Mouse (Mus musculus) erythroblast, embryonic 14.5 days (primary cell): ENCODE measurements around the gene Mpnd. TPM values are rescaled to one million over a fixed set of nuclear protein-coding genes. Genes with fewer than 3 reads are reported as not detected.

Source experiments
- H3K27me3 ChIP-seq: 2 replicates; pipeline ENCODE4 v1.6.1; 2012; ENCODE audit warnings: inconsistent platforms; ENCODE audit not compliant: control insufficient read depth
- H3K36me3 ChIP-seq: 2 replicates; pipeline ENCODE4 v1.6.1; 2012; ENCODE audit warnings: mild to moderate bottlenecking, inconsistent platforms; ENCODE audit not compliant: control insufficient read depth
- H3K4me1 ChIP-seq: 2 replicates; pipeline ENCODE4 v1.6.1; 2012; ENCODE audit warnings: inconsistent platforms; ENCODE audit not compliant: control insufficient read depth
- H3K4me3 ChIP-seq: replicated peaks from 2 replicates; pipeline ENCODE3; 2012; ENCODE audit warnings: moderate library complexity, mild to moderate bottlenecking, inconsistent platforms
- H3K9me3 ChIP-seq: 2 replicates; pipeline ENCODE4 v1.6.1; 2012; ENCODE audit warnings: low read length, inconsistent platforms, mixed read lengths; ENCODE audit not compliant: control insufficient read depth
- GATA1 ChIP-seq: IDR thresholded peaks from 2 replicates; pipeline ENCODE4 v1.6.1; 2012; ENCODE audit warnings: low read length, inconsistent platforms, mixed read lengths
- TAL1 ChIP-seq: IDR thresholded peaks from 3 replicates; pipeline ENCODE4 v1.6.1; 2012; ENCODE audit warnings: low read length, inconsistent platforms, mixed read lengths
- polyA plus RNA-seq: library from polyadenylated mRNA; stranded (reverse); fragments of >175 nt; gene quantifications from 2 replicates; pipeline ENCODE4 v1.2.3, GENCODE M21; 2012

The Mpnd gene
- polyA plus RNA-seq, 1 experiment = 1.1 TPM

DNA sequence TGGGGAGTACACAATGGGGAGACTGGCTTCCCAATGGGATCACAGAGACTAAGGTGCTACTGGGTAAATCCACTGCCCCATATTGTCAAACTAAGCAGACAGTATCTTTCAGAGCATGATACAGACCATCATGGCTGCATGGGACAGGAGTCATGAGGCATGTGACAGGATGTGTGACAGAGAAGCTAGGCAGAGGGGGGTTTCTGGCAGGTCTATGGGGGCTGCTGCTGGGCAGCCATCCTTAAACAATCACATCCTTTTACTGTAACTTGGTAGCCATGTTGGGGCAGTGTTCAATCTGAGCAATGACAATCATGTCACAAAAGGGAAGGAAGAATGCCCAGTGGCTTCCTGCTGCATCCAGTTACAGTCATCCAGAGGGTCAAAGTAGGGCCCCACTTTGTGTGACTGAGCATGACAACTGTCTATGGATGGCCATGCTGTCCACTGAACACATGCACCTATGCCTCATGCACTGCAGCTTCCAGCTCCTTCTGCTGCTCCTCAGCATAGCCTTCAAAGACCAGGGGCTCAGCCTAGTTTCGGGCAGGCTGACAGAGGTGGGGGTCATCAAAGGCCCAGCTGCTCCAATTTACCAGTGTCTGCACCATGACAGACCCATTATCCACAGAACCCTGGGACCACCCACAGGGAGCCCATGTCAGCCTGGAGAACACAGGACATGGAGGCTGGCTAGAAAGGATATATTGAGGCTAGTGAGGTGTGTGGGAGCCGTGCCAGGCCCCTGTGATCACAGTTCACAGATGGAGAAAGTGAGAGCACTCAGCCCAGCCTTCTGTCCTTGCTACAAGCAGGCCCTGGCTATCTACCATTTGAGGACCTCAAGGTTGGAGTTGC is 16.8 kb downstream of the Mpnd start:
- TF ChIP-seq TAL1 (no peak), GATA1 (no peak)
- peaks cover 96% of the 10 kb centered on the region for H3K36me3 ChIP-seq
- no peak overlapping the region for H3K4me3 ChIP-seq
- no peaks in the 10 kb centered on the region for H3K9me3 ChIP-seq
- peaks cover 16% of the 10 kb centered on the region for H3K4me1 ChIP-seq
- no peaks in the 10 kb centered on the region for H3K27me3 ChIP-seq

DNA sequence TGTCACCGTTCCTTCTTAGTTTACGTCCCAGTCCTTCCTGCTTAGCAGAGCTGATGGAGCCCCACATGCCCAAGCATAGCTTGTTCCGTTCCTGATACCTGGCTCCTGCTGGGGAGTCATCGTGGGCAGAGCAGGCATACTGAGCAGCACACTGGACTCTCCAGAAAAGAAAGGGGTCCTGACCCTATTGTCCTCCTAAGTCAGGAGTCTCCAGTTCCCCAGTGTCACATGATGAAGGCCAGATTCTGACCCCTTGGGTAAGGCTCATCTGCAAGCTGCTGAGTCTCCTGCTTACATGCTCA is 17.4 kb downstream of the Mpnd start:
- Histone ChIP-seq H3K9me3 (no peaks in the 10 kb centered on the region), H3K4me3 (no peak overlapping the region), H3K36me3 (peaks cover 96% of the 10 kb centered on the region), H3K4me1 (peaks cover 19% of the 10 kb centered on the region), H3K27me3 (no peaks in the 10 kb centered on the region)
- TF ChIP-seq TAL1 = no peak
- TF ChIP-seq GATA1 = no peak

DNA sequence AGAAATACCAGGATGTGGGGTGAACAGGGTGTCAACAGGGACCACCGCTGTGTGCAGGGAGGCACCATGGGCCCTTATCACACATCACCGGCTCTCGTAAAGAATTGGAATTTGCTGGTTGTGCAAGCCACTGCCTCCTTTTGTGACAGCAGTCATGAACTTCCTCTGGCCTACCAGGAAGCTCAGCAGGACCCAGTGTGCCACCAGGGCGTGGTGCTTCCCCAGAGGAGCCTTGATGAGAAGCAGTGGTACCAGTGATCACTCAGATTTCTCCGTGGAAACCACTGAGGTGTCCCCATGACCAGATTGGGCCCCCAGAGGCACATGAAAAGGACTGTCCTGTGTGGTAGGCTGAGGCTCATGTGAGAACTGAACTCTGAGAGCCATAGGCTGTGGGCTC is 17.9 kb downstream of the Mpnd start:
- no peaks in the 10 kb centered on the region for H3K27me3 ChIP-seq
- peaks cover 96% of the 10 kb centered on the region for H3K36me3 ChIP-seq
- no peak for TF ChIP-seq TAL1
- TF ChIP-seq GATA1 = no peak
- peaks cover 19% of the 10 kb centered on the region for H3K4me1 ChIP-seq
- H3K4me3 ChIP-seq = no peak overlapping the region
- no peaks in the 10 kb centered on the region for H3K9me3 ChIP-seq

DNA sequence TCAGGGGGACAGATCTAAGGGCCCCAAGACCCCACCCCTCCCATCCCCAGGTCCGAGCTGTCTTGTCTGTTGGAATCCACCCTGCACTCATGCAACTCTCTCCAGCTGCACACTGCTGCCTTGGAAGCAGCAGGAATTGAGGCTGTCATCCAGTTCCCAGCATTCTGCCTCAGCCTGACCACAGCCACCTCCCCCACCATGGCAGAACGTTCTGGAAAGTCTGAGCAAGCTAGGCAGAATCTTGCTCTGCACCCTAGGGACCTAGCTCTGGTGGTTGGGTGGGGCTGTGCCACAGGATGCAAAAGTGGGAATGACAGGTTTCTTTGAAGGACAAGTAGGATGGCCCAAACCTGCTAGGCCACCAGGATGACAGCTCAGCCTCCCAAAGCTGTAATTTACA is 19.0 kb downstream of the Mpnd start:
- H3K36me3 ChIP-seq = peaks cover 96% of the 10 kb centered on the region
- TF ChIP-seq GATA1 (no peak), TAL1 (no peak)
- no peaks in the 10 kb centered on the region for H3K27me3 ChIP-seq
- no peak overlapping the region for H3K4me3 ChIP-seq
- H3K4me1 ChIP-seq = peaks cover 20% of the 10 kb centered on the region
- H3K9me3 ChIP-seq = no peaks in the 10 kb centered on the region

DNA sequence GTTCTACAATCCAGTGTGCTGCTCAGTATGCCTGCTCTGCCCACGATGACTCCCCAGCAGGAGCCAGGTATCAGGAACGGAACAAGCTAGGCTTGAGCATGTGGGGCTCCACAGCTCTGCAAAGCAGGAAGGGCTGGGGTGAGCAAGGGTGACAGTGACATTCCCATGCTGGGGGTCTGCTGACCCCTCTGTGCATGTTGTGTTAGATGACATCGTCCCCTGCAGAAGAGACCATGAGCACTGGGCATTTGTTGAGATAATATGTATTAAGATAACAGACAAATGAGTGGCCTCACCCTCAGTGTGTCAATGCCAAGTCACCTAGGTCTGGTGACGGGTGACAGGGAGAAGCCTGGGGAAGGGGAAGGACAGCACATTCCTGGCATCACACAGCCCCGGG is 19.4 kb downstream of the Mpnd start:
- H3K36me3 ChIP-seq = peaks cover 96% of the 10 kb centered on the region
- H3K4me3 ChIP-seq = no peak overlapping the region
- TF ChIP-seq GATA1 (no peak), TAL1 (no peak)
- H3K27me3 ChIP-seq = no peaks in the 10 kb centered on the region
- peaks cover 24% of the 10 kb centered on the region for H3K4me1 ChIP-seq
- H3K9me3 ChIP-seq = no peaks in the 10 kb centered on the region

DNA sequence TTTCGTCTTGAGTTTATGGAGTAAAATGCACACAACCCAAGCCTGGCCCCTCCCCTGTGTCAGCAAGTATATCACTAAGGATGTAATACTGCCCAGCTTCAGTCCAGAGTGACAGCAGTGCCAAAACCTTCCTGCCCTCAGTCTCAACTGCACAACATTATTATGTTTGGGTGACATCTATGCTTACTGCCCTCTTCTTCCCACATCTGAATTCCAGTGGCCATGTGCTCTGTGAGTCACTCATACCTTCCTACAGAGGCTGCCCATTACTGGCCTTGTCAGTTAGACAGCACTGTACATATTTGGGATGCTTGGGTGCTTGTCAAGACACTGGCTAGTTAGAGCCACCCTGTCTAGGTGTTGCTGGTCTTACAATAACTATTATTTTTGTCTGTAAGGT is 20.8 kb downstream of the Mpnd start:
- Histone ChIP-seq H3K4me3 (no peak overlapping the region), H3K9me3 (no peaks in the 10 kb centered on the region), H3K36me3 (peaks cover 95% of the 10 kb centered on the region), H3K27me3 (no peaks in the 10 kb centered on the region), H3K4me1 (peaks cover 37% of the 10 kb centered on the region)
- TF ChIP-seq GATA1 (no peak), TAL1 (no peak)

DNA sequence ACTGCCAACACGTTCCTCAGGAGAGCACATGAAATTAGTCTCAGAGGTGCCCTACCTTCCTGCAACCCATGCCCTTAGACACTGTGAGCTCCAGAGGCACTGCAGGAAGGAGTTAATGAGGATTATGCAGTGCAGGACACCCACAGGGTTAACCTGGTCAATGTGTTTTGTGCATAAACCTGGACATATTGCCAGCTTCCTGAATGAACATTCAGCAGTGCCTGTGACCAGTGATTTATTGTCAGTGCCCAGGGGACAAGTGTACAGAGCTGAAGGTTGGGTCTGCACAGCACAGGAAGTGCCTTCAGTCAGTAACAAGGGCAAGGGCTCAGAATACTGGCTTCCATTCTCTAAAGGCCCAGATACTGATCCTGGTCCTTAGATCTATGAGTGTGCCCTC is 21.4 kb downstream of the Mpnd start:
- TF ChIP-seq TAL1 = no peak
- TF ChIP-seq GATA1 = no peak
- Histone ChIP-seq H3K4me3 (no peak overlapping the region), H3K4me1 (peaks cover 37% of the 10 kb centered on the region), H3K27me3 (no peaks in the 10 kb centered on the region), H3K9me3 (no peaks in the 10 kb centered on the region), H3K36me3 (peaks cover 93% of the 10 kb centered on the region)

DNA sequence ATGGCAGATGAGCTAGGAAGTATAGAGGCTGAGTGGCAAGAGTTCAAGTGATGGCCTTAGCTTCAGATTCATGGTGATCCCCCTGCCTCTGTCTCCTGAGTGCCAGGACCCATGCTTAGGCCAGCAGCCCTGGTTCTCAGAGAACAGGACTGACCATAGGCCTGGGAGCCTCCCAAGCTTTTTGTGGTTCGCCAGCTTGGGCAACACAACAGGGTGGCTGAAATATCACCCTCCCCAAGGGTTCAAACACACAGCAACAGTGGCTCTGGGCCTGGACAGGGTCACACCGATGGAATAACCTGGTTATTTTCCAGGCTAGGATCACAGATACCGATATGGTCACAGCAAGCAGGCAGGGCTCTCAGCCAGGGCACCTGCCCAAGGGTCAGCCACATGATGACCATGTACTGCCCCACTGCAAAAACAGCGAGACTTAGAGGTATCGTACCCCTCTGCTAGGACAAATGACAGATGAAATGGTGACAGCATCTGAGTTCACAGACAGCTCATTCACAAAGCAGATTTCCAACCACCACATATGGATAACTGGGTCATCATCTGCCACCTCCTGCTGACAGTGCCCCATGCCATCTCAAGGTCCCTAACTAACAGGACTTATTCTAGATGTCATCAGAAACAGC is 22.4 kb downstream of the Mpnd start:
- Histone ChIP-seq H3K9me3 (no peaks in the 10 kb centered on the region), H3K4me3 (no peak overlapping the region), H3K27me3 (no peaks in the 10 kb centered on the region), H3K4me1 (peaks cover 45% of the 10 kb centered on the region), H3K36me3 (peaks cover 92% of the 10 kb centered on the region)
- TF ChIP-seq GATA1 = no peak
- TF ChIP-seq TAL1 = no peak

DNA sequence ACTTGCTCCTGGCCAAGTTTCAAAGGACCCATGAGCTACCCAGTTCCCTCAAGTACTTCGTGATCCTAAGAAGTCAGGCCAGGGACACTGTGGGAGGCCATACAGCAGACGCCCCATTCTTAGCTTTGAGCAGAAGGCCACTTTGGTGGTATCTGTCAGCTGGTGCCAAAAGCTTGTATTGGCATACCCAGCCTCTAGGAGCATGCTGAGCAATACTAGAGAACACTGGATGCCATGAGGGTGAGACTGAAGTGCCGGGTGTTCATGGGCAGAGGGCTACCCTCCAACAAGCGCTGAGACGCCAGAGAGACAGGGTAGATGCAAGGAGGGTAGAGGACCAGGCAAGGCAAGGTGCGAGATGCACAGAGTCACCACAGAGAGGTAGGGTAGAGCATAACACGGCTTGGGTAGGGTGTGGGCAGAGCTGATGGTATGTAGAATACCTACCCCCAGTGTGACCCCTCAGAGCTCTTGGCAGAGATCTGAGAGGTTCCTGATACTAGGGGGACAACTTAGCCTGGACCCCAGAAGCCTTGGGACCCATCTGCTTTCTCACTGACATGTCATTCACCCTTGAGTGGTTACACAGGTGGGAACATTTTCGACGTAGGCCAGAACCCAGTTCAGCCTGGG is 24.8 kb downstream of the Mpnd start:
- Histone ChIP-seq H3K36me3 (peaks cover 91% of the 10 kb centered on the region), H3K4me3 (no peak overlapping the region), H3K4me1 (peaks cover 61% of the 10 kb centered on the region), H3K9me3 (no peaks in the 10 kb centered on the region), H3K27me3 (no peaks in the 10 kb centered on the region)
- TF ChIP-seq TAL1 = no peak
- no peak for TF ChIP-seq GATA1
